Mouse (Mus musculus) embryonic facial prominence, embryonic 15.5 days (tissue): Measurements from ENCODE around the gene Lypd3. TPM values are rescaled to one million over a fixed set of nuclear protein-coding genes. Genes with fewer than 3 reads are reported as not detected.

ENCODE experiments used
- ATAC-seq: fragments of 200-750 bp; cut with Nextera tagmentation; 2 replicates; pipeline ENCODE4 v1.8.0; 2017; ENCODE audit warnings: low read depth, moderate TSS enrichment; ENCODE audit not compliant: insufficient number of reproducible peaks, low FRiP score, low TSS enrichment
- H3K27ac ChIP-seq: fragments of 300-500 bp; sonication (generic); replicated peaks from 2 replicates; pipeline ENCODE4 v1.5.1; 2015; ENCODE audit warnings: mild to moderate bottlenecking, inconsistent platforms
- H3K27me3 ChIP-seq: fragments of 300-500 bp; sonication (generic); 2 replicates; pipeline ENCODE4 v1.6.1; 2015; ENCODE audit warnings: inconsistent platforms
- H3K36me3 ChIP-seq: fragments of 300-500 bp; sonication (generic); 2 replicates; pipeline ENCODE4 v1.6.1; 2015; ENCODE audit warnings: mild to moderate bottlenecking, inconsistent platforms
- H3K4me1 ChIP-seq: fragments of 300-500 bp; sonication (generic); 2 replicates; pipeline ENCODE4 v1.6.1; 2015; ENCODE audit warnings: inconsistent platforms
- H3K4me2 ChIP-seq: fragments of 300-500 bp; sonication (generic); replicated peaks from 2 replicates; pipeline ENCODE4 v1.6.1; 2015; ENCODE audit warnings: mild to moderate bottlenecking, inconsistent platforms
- H3K4me3 ChIP-seq: fragments of 300-500 bp; sonication (generic); replicated peaks from 2 replicates; pipeline ENCODE4 v1.5.1; 2015; ENCODE audit warnings: mild to moderate bottlenecking, inconsistent platforms
- H3K9ac ChIP-seq: fragments of 300-500 bp; sonication (generic); 2 replicates; pipeline ENCODE4 v1.6.1; 2015; ENCODE audit warnings: inconsistent platforms
- H3K9me3 ChIP-seq: fragments of 300-500 bp; sonication (generic); replicated peaks from 2 replicates; pipeline ENCODE4 v1.6.1; 2016; ENCODE audit warnings: inconsistent platforms
- WGBS: fragments of 180-500 bp; shearing (Covaris S2); methylation state at CpG from one replicate; pipeline ENCODE4 v1.1.7; 2015; 5-methylcytosine and 5-hydroxymethylcytosine counted together
- polyA plus RNA-seq: library from polyadenylated mRNA; unstranded; fragments of >200 nt; fragmentation: Nextera tagmentation; extraction: Ambion mirVana; gene quantifications from 2 replicates; pipeline ENCODE4 v1.2.1, GENCODE M21; 2015

Lypd3 gene
- polyA plus RNA-seq, 1 experiment from 2014 or later, result 109 TPM

GRCm38 (mm10) chr7:24638026-24638856 is 1.9 kb downstream of the Lypd3 start:
- H3K9ac ChIP-seq, result peak overlapping the region; percentile 15; the same call in 1 of the 2 replicates
- H3K9me3 ChIP-seq, result no peaks in the 10 kb centered on the region
- H3K4me3 ChIP-seq, result peak overlapping the region; percentile 47
- no peak for ATAC-seq
- H3K36me3 ChIP-seq, result no peaks in the 10 kb centered on the region
- 2% methylated on average over 35 of the region's 35 CpGs for WGBS
- peak overlapping the region; percentile 88 for H3K4me2 ChIP-seq
- peaks cover 24% of the 10 kb centered on the region; the same call in 1 of the 2 replicates for H3K4me1 ChIP-seq
- peaks cover 49% of the 10 kb centered on the region for H3K27me3 ChIP-seq
- H3K27ac ChIP-seq, result 0 out of 2 replicates have a peak overlapping the region, but pooled peaks have one; percentile 29

GRCm38 (mm10) chr7:24640450-24640849 is 4.1 kb downstream of the Lypd3 start:
- H3K27me3 ChIP-seq, result peaks cover 49% of the 10 kb centered on the region
- H3K4me3 ChIP-seq, result no peak overlapping the region
- no peaks in the 10 kb centered on the region for H3K36me3 ChIP-seq
- no peaks in the 10 kb centered on the region for H3K9me3 ChIP-seq
- no peak overlapping the region for H3K4me2 ChIP-seq
- H3K9ac ChIP-seq, result no peak overlapping the region
- no peak overlapping the region for H3K27ac ChIP-seq
- peaks cover 24% of the 10 kb centered on the region; the same call in 1 of the 2 replicates for H3K4me1 ChIP-seq
- no peak for ATAC-seq
- WGBS, result 66% methylated on average over 13 of the region's 13 CpGs

DNA sequence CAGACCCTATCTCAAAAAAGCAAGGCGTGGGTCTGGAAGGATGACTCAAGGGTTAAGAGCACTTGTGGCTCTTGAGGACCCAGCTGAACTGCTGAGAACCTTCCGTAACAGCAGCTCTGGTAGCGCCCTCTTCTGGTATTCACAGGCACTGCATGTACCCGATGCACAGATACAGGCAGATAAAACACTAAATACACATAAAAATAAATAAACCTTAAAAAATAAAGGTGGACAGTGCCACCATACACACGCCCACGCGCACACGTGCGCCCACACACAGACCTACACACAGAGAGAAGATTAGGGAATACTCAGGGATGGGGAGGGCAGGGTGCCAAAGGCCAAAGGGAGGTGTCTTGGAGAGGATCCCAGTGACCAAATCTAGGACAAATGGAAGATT is 6.1 kb downstream of the Lypd3 start:
- 4% methylated on average over 9 of the region's 9 CpGs for WGBS

DNA sequence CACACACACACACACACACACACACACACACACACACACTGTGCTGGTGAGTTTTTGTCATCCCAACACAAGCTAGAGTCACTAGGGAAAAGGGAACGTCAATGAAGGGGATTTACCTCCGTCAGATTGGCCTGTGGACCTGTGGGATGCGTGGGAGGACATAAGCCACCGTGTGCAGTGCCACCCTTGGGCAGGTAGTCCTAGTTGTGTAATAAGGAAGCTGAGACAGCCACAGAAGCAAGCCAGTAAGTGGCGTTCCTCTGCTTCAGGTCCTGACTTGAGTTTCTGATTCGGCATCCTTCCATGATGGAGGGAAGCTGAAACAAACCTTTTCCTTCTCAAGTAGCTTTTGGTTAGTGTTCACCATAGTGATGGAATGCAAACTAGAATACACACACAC is 8.1 kb downstream of the Lypd3 start:
- no peak overlapping the region for H3K9ac ChIP-seq
- peaks cover 13% of the 10 kb centered on the region; the same call in 1 of the 2 replicates for H3K27me3 ChIP-seq
- no peaks in the 10 kb centered on the region for H3K36me3 ChIP-seq
- ATAC-seq, result no peak
- no peak overlapping the region for H3K4me2 ChIP-seq
- H3K4me1 ChIP-seq, result 0 out of 2 replicates have a peak, but pooled peaks cover 4% of the 10 kb centered on the region
- no peak overlapping the region for H3K4me3 ChIP-seq
- no peak overlapping the region for H3K27ac ChIP-seq
- 74% methylated on average over 6 of the region's 6 CpGs for WGBS
- no peaks in the 10 kb centered on the region for H3K9me3 ChIP-seq

More for the DNA sequence above, 6.1 kb downstream of the Lypd3 start:
- Histone ChIP-seq H3K4me2 (no peak overlapping the region), H3K9ac (no peak overlapping the region), H3K4me3 (no peak overlapping the region), H3K36me3 (no peaks in the 10 kb centered on the region), H3K9me3 (no peaks in the 10 kb centered on the region), H3K4me1 (peaks cover 17% of the 10 kb centered on the region; the same call in 1 of the 2 replicates), H3K27me3 (peaks cover 30% of the 10 kb centered on the region), H3K27ac (no peak overlapping the region)
- ATAC-seq, result no peak

DNA sequence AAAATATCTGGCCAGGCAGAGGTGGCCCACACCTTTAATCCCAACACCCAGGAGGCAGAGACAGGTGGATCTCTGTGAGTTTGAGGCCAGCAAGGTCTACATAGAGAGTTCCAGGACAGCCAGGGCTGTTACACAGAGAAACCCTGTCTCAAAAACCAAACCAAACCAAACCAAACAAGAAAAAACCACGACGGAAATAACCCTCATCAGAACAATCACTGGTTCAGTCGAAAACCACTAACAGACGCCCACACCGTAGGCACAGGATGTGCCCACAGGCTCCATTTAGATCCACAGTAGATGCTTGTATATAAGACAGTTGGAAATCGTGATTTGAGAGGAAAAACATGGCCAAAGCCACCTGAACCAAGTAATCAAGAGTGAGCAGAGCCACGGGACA is 8.6 kb downstream of the Lypd3 start:
- no peak overlapping the region for H3K4me2 ChIP-seq

DNA sequence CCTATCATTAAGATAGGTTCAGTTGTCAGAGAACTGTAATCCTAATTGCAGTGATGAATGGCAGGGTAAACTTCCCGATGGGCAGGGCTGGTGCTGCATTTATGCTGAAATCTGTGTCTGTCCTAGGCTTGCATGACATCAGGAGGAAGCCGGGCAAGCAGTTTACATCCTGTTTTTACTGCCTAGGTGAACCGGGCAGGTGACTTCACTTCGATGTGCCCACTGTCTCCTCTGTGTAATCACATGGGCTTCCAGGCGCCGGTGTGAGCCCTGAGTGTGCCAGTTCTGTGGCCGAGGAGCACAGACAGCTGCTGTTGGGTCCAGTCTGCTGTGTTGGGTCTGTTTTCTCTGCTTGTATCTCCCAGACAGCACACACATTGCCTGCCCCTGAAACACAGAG is 10.1 kb downstream of the Lypd3 start:
- WGBS, result 65% methylated on average over 7 of the region's 7 CpGs

More for the DNA sequence above, 8.6 kb downstream of the Lypd3 start:
- H3K4me1 ChIP-seq, result 0 out of 2 replicates have a peak, but pooled peaks cover 4% of the 10 kb centered on the region
- peaks cover 8% of the 10 kb centered on the region; the same call in 1 of the 2 replicates for H3K27me3 ChIP-seq
- no peak overlapping the region for H3K9ac ChIP-seq
- no peaks in the 10 kb centered on the region for H3K9me3 ChIP-seq
- H3K36me3 ChIP-seq, result no peaks in the 10 kb centered on the region
- H3K4me3 ChIP-seq, result no peak overlapping the region
- ATAC-seq, result no peak
- 53% methylated on average over 7 of the region's 7 CpGs for WGBS
- no peak overlapping the region for H3K27ac ChIP-seq

DNA sequence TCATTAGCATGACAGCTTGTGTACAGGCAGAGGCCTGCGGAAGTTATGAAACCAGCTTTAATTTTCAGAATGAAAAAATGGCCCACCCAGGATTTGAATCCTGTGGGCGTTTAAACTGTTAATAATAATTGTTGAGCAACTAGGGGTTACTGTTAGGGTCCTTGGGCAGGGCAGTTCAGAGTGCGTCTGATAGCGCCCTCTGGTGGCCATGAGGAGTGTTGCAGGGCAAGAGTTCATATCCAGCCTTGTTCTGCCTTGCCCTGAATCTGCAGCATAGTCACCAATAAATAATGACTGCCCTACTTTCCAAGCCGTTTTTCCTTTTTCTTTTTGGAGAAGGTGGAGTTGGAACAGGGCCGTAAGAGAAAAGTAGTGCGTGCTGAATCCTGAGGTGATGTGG is 17.3 kb downstream of the Lypd3 start:
- Histone ChIP-seq H3K4me3 (no peak overlapping the region), H3K27ac (no peak overlapping the region), H3K4me1 (no peaks in the 10 kb centered on the region), H3K27me3 (no peaks in the 10 kb centered on the region), H3K9ac (no peak overlapping the region), H3K36me3 (no peaks in the 10 kb centered on the region), H3K9me3 (no peaks in the 10 kb centered on the region), H3K4me2 (no peak overlapping the region)
- WGBS, result 27% methylated on average over 7 of the region's 7 CpGs
- ATAC-seq, result no peak

More for the DNA sequence above, 10.1 kb downstream of the Lypd3 start:
- Histone ChIP-seq H3K36me3 (no peaks in the 10 kb centered on the region), H3K27me3 (no peaks in the 10 kb centered on the region), H3K27ac (peak overlapping the region; percentile 61), H3K4me1 (0 out of 2 replicates have a peak, but pooled peaks cover 4% of the 10 kb centered on the region), H3K4me2 (no peak overlapping the region), H3K4me3 (no peak overlapping the region), H3K9ac (no peak overlapping the region), H3K9me3 (no peaks in the 10 kb centered on the region)
- ATAC-seq, result no peak

DNA sequence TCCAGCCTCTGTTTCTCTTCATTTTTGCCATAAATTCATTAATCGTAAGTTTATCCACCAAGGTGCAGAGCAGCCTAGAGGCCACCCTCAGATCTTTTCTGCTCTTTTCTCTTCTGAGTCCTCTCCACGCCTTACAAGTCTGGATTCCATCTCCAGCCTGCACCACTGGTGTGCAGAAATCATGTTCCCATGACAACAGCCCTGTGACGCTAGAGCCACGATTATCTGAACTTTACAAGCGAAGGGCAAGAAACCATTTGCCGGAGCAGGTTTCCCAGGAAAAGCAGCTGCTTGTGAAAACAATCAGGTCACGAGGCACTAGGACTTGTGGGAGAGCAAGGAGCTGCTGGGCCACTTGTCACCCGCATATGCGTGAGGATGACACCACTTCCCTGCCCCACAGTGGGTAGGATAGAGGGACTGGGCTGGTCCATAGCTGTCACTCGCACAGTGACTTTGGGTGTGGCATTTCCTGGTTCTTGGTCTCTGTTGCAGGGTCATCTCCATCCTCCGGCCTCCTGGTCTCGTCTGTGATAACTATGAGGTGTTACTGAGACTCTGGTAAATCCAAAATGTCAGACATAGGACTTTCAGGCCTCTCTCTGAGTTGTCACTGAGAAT is 23.5 kb downstream of the Lypd3 start:
- Histone ChIP-seq H3K9ac (no peak overlapping the region), H3K27me3 (no peaks in the 10 kb centered on the region), H3K36me3 (no peaks in the 10 kb centered on the region), H3K4me3 (no peak overlapping the region), H3K4me1 (no peaks in the 10 kb centered on the region), H3K27ac (no peak overlapping the region), H3K9me3 (no peaks in the 10 kb centered on the region), H3K4me2 (no peak overlapping the region)
- ATAC-seq, result no peak
- 56% methylated on average over 12 of the region's 12 CpGs for WGBS

DNA sequence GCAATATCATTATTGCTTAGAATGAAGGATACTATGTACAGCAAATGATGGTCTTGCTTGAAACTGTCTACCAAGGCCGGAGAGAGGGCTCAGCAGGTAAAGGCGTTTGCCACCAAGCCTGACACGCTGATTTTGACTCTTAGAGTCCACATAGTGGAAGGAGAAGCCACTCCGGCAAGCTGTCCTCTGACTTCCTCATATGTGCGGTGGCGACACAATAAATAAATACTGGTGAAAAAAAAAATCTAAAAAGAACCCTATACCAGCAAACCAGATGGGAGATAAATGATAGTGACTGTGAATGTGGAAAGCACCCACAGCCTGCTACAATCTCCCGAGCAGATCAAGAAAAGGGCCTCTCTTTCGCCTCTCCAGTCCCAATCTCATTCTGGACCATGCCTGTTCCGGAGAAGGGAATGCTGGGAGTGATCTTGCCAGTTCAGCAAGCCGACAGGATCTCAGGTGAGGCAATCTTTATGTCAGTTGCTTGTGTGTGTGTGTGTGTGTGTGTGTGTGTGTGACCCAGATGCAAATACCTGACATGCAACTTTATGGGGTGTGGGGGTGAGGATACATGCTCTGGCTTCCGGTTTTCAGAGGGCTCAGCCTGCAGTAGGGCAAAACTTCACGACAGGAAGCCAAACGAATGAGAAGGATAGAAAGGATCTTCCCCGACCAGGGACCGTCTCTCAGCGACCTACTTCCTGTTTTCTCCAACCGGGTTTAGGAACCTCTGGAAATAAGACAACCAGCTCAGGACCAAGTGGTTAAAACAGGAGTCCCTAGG is 25.0 kb downstream of the Lypd3 start:
- Histone ChIP-seq H3K36me3 (no peaks in the 10 kb centered on the region), H3K9ac (no peak overlapping the region), H3K4me2 (no peak overlapping the region), H3K4me1 (no peaks in the 10 kb centered on the region), H3K27me3 (no peaks in the 10 kb centered on the region), H3K27ac (no peak overlapping the region), H3K9me3 (no peaks in the 10 kb centered on the region), H3K4me3 (no peak overlapping the region)
- 51% methylated on average over 17 of the region's 17 CpGs for WGBS
- no peak for ATAC-seq

- Histone ChIP-seq H3K27ac (no peak overlapping the region), H3K27me3 (no peaks in the 10 kb centered on the region), H3K4me2 (no peak overlapping the region), H3K9me3 (no peaks in the 10 kb centered on the region), H3K36me3 (no peaks in the 10 kb centered on the region), H3K4me3 (no peak overlapping the region), H3K4me1 (no peaks in the 10 kb centered on the region), H3K9ac (no peak overlapping the region)
- peak; percentile 24; the same call in 1 of the 2 replicates for ATAC-seq
- 12% methylated on average over 8 of the region's 8 CpGs for WGBS
Observed at GRCm38 (mm10) chr7:24662575-24662974, 26.2 kb downstream of the Lypd3 start.

DNA sequence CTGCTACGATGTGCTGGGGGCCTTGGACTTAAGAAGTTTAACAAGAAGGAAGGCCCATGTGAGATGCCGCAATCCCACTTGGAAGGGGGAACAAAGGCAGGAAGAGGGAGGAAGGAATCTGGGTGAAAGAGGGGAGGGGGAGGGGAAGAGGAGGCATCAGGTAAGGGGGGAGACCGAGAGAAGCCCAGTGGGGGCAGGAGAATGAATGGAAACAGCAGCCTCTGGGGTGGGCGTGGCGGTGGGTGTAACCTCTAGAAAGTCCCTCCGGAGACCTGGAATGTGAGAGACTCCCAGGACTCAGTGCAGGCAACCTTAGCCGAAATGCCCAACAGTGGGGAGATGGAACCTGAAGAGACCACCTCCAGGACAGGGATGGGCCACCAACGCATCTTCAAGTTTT is 28.0 kb downstream of the Lypd3 start:
- Histone ChIP-seq H3K27me3 (no peaks in the 10 kb centered on the region), H3K36me3 (no peaks in the 10 kb centered on the region), H3K4me3 (no peak overlapping the region), H3K4me1 (no peaks in the 10 kb centered on the region), H3K4me2 (no peak overlapping the region), H3K9me3 (no peaks in the 10 kb centered on the region), H3K27ac (no peak overlapping the region), H3K9ac (no peak overlapping the region)
- WGBS, result 33% methylated on average over 8 of the region's 8 CpGs
- ATAC-seq, result no peak
